Mouse (Mus musculus) cerebellum, postnatal 4 days (tissue): ENCODE measurements around the gene Tango2.

Experiments used
- DNase-seq, 2 experiments: peaks; one replicate each; pipeline ENCODE4 v3.0.0; 2022; ENCODE audit warnings: low spot score in 2 of 2, mixed read lengths in 1 of 2

Gene Tango2

DNA sequence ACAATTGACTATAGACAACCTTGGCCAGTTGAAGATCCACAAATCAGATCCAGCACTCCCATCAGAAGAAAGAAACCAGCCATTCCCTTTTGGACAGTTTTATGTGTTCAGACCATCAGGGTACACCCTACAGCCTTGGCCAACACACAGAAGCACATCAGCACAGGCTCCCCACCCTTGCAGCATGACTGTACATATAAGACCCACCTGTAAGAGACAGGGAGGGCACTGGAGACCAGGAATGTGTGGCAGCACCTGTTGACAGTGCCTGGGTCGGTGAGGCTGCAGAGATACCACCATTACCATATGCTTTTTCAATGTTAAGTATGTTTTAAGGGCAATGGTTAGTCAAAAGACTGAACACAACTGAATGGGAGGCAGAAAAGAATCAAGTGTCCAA is 94.0 kb downstream of the Tango2 start:
- DNase-seq = no peak

GRCm38 (mm10) chr16:18252736-18253135 is 95.2 kb downstream of the Tango2 start:
- no peak for DNase-seq

DNA sequence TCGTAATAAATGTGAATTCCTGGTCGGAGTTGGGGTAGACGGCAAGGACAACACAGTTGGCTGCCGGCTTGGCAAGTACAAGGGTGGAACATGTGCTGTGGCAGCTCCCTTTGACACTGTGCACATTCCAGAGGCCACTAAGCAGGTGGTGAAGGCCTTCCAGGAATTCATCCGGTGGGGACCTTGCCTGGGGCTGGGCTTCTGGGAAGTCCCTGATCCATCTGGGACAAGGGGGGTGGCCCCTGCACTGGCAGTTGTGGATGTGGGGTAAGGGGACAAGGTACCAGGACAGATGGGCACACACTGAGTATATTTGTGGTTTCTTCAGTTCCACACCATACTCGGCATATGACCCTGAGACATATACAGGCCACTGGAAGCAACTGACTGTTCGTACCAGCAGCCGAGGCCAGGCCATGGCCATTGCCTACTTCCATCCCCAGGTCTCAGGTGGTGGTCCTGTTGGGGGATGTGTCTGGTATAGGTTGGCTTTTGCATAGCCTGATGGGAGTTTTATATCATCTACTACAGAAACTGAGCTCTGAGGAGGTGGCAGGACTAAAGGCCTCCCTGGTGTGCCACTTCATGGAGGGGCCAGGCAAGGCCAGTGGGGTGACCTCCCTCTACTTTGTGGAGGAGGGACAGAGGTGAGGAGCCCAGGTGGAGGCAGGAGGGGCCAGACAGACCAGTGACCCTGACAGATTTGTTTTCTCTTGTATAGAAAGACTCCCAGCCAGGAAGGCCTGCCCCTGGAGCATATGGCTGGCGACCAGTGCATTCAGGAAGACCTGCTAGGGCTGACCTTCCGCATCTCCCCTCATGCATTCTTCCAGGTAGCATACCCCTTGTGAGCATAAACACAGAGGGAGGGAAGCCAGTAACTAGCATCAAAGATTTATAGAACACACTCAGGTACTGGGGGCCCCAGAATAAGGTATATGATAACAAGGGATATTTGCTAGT is 96.8 kb downstream of the Tango2 start:
- DNase-seq = no peak
